Mouse (Mus musculus): Measurements from ENCODE around the gene Snx25.

DNA sequence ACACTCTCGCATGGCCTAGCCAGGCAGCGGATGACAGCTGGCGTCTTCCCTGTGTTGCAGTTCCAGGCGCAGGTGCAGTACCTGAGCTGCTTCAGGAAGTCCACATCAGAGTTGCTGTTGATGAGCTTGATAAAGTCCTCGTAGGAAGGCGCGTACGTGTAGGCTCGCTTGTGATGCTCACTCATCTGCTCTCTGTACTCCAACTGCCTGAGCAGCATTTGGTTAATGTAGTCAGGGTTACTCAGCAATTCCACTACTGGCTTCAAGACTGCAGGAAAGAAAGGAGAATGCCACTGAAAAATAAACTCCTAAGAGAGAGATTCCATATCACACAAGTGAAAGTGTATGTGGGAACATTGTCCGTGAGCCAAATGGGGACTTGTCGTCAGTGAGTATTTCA, 48.5 kb downstream of the Snx25 start:
- TF ChIP-seq CTCF (IDR thresholded peaks at IDR 0.05; ENCODE audit: low read depth) = no peak
- no peak for TF ChIP-seq EP300 (optimal IDR thresholded peaks at IDR 0.05)
